Mouse (Mus musculus): ENCODE results near the gene Sdhd.

GRCm38 (mm10) chr9:50602055-50602845 lies 1.4 kb downstream of the Sdhd start:
- TF ChIP-seq CTCF (IDR thresholded peaks at IDR 0.05; ENCODE audit: borderline replicate concordance, extremely low read depth, insufficient read depth, insufficient read length): no peak
- no peak for TF ChIP-seq POLR2A (IDR thresholded peaks at IDR 0.05; ENCODE audit: borderline replicate concordance, extremely low read depth, insufficient read depth, insufficient read length, poor library complexity, severe bottlenecking)

All from brain, embryonic 14.5 days (tissue).